ENCODE assay signal across 8 mouse cellular contexts in genomic region chr2:26483230-26483869, GRCm38 (mm10). TPM values are rescaled to one million over a fixed set of nuclear protein-coding genes. Genes with fewer than 3 reads are reported as not detected.
A peak's percentile ranks its signal among the peaks of the same experiment; 100 is the strongest.
DNase-seq lines count a peak whose midpoint lies in the region; ATAC-seq and TF ChIP-seq lines count a peak whose summit lies in the region.

No protein-coding gene starts in this region.

- H3K27me3 ChIP-seq in kidney, adult 2 months (replicated peaks; ENCODE audit: control insufficient read depth, insufficient read depth, low read length): no peaks in the 10 kb centered on the region
- no peaks in the 10 kb centered on the region for H3K27me3 ChIP-seq in forebrain, embryonic 11.5 days (ENCODE audit: control insufficient read depth, insufficient read depth, low read length)
- no peaks in the 10 kb centered on the region for H3K27me3 ChIP-seq in neural tube, embryonic 14.5 days (ENCODE audit: control insufficient read depth, insufficient read depth, low read length)

- 34% methylated on average over 13 of the region's 13 CpGs for WGBS in kidney, adult 2 months
- 77% methylated on average over 13 of the region's 13 CpGs for WGBS in forebrain, embryonic 11.5 days
- WGBS in neural tube, embryonic 14.5 days: 51% methylated on average over 13 of the region's 13 CpGs

- peaks cover 55% of the 10 kb centered on the region for H3K4me1 ChIP-seq in kidney, adult 2 months (ENCODE audit: control insufficient read depth, insufficient read depth, low read length)
- peaks cover 59% of the 10 kb centered on the region for H3K4me1 ChIP-seq in forebrain, embryonic 11.5 days (replicated peaks; ENCODE audit: control insufficient read depth, insufficient read depth, low read length)
- H3K4me1 ChIP-seq in neural tube, embryonic 14.5 days (ENCODE audit: control insufficient read depth, insufficient read depth, low read length): peaks cover 65% of the 10 kb centered on the region

- no peaks in the 10 kb centered on the region for H3K36me3 ChIP-seq in kidney, adult 2 months (ENCODE audit: control insufficient read depth, insufficient read depth, low read length)
- peaks cover 21% of the 10 kb centered on the region for H3K36me3 ChIP-seq in forebrain, embryonic 11.5 days (ENCODE audit: control insufficient read depth, insufficient read depth, low read length)
- peaks cover 5% of the 10 kb centered on the region; the same call in 1 of the 2 replicates for H3K36me3 ChIP-seq in neural tube, embryonic 14.5 days (ENCODE audit: control insufficient read depth, insufficient read depth, low read length)

- no peak for TF ChIP-seq POLR2A in kidney, adult 2 months (IDR thresholded peaks at IDR 0.05; ENCODE audit: low read depth, low read length)

- TF ChIP-seq CTCF in kidney, adult 2 months (conservative IDR thresholded peaks at IDR 0.05; ENCODE audit: insufficient read depth, insufficient read length, low read depth, low read length): no peak

- no peak overlapping the region for H3K4me3 ChIP-seq in kidney, adult 2 months (ENCODE audit: insufficient read depth, low read depth, low read length)
- H3K4me3 ChIP-seq in forebrain, embryonic 11.5 days (ENCODE audit: low read depth, low read length): no peak overlapping the region
- H3K4me3 ChIP-seq in neural tube, embryonic 14.5 days (ENCODE audit: low read depth, low read length): no peak overlapping the region

- DNase-seq in kidney, adult 2 months: no peak
- no peak for DNase-seq in kidney, adult 11 months
- no peak for DNase-seq in forebrain, embryonic 11.5 days (ENCODE audit: low spot score)
- DNase-seq in liver: peak; percentile 35
- no peak for DNase-seq in embryo, embryonic 10 days (ENCODE audit: low spot score)
- DNase-seq in gastrocnemius, postnatal 36 days: no peak
- no peak for DNase-seq in adrenal gland, adult 8-10 months

- no peaks in the 10 kb centered on the region for H3K9me3 ChIP-seq in forebrain, embryonic 11.5 days (ENCODE audit: control insufficient read depth, low read length)
- H3K9me3 ChIP-seq in neural tube, embryonic 14.5 days (ENCODE audit: control insufficient read depth, low read length): no peaks in the 10 kb centered on the region

- H3K4me2 ChIP-seq in forebrain, embryonic 11.5 days (ENCODE audit: low read depth, low read length, severe bottlenecking): no peak overlapping the region
- H3K4me2 ChIP-seq in neural tube, embryonic 14.5 days (ENCODE audit: low read depth, low read length): no peak overlapping the region

- intact Hi-C loops in gastrocnemius, postnatal 36 days (cut with DNase I): no loop called here

- H3K27ac ChIP-seq in kidney, adult 2 months (ENCODE audit: insufficient read depth, low read depth, low read length): peak overlapping the region; percentile 93
- peak overlapping the region; percentile 37; the same call in 1 of the 2 replicates for H3K27ac ChIP-seq in forebrain, embryonic 11.5 days (ENCODE audit: low read depth, low read length)
- peak overlapping the region; percentile 44 for H3K27ac ChIP-seq in neural tube, embryonic 14.5 days (ENCODE audit: low read depth, low read length)

- no peak overlapping the region; the same call in 1 of the 2 replicates for H3K9ac ChIP-seq in forebrain, embryonic 11.5 days (ENCODE audit: low read length)
- no peak overlapping the region for H3K9ac ChIP-seq in neural tube, embryonic 14.5 days (replicated peaks; ENCODE audit: low read depth, low read length)

- ATAC-seq in forebrain, embryonic 11.5 days (replicated peaks; ENCODE audit: low FRiP score): no peak
- no peak for ATAC-seq in neural tube, embryonic 14.5 days (ENCODE audit: low read depth)

RNA-seq across cellular contexts. Expression of gene Notch1, which starts 33.1 kb away (rescaled TPM):
- 16.1 and 17.7 TPM in 2 replicates for polyA plus RNA-seq in kidney, adult 2 months (2012; rRNA removed)
- 68.3 and 70.9 TPM in 2 replicates for polyA plus RNA-seq in forebrain, embryonic 11.5 days (2014; fragmentation: Nextera tagmentation; extraction: Ambion mirVana)
- polyA plus RNA-seq in neural tube, embryonic 14.5 days (2014; fragmentation: Nextera tagmentation; extraction: Ambion mirVana): 20.8 and 26.6 TPM in 2 replicates
- 1 to 10 TPM; 7.7 to 8.0 TPM for total RNA-seq in gastrocnemius, postnatal 36 days (2021)
- 10 to 100 TPM; 23.7 to 32.6 (median 28.4) TPM for total RNA-seq in adrenal gland, adult 8-10 months (2022)

RNA-seq across cellular contexts. Expression of gene Sec16a, which starts 38.3 kb away (rescaled TPM):
- 71.1 and 87.5 TPM in 2 replicates for polyA plus RNA-seq in kidney, adult 2 months (2012; rRNA removed)
- 39.3 and 40.9 TPM in 2 replicates for polyA plus RNA-seq in forebrain, embryonic 11.5 days (2014; fragmentation: Nextera tagmentation; extraction: Ambion mirVana)
- 27.2 and 35.2 TPM in 2 replicates for polyA plus RNA-seq in neural tube, embryonic 14.5 days (2014; fragmentation: Nextera tagmentation; extraction: Ambion mirVana)
- 10 to 100 TPM; 21.0 to 23.9 TPM for total RNA-seq in gastrocnemius, postnatal 36 days (2021)
- total RNA-seq in adrenal gland, adult 8-10 months (2022): 10 to 100 TPM; 62.3 to 73.6 (median 67.1) TPM

Comparison
In these comparisons a context has a peak if more than half of its experiments do, and no peak if none do; other contexts are left out.
1. H3K27ac ChIP-seq: peak in every context shown above with its lines; median percentile 93 in kidney, adult 2 months; 44 in neural tube, embryonic 14.5 days; 37 in forebrain, embryonic 11.5 days.